Mouse (Mus musculus) hindbrain, embryonic 15.5 days (tissue): ENCODE measurements around the gene Arid1a. TPM values are rescaled to one million over a fixed set of nuclear protein-coding genes. Genes with fewer than 3 reads are reported as not detected.
A peak's percentile ranks its signal among the peaks of the same experiment; 100 is the strongest.

Experiments used
- ATAC-seq: fragments of 200-750 bp; cut with Nextera tagmentation; 2 replicates; pipeline ENCODE4 v1.8.0; 2017; ENCODE audit warnings: low read depth, moderate number of reproducible peaks, moderate TSS enrichment; ENCODE audit not compliant: low FRiP score
- H3K27ac ChIP-seq: fragments of 300-500 bp; sonication (generic); replicated peaks from 2 replicates; pipeline ENCODE4 v1.5.1; 2015; ENCODE audit warnings: mild to moderate bottlenecking, inconsistent platforms
- H3K27me3 ChIP-seq: fragments of 300-500 bp; sonication (generic); 2 replicates; pipeline ENCODE4 v1.6.1; 2015; ENCODE audit warnings: control low read depth, inconsistent platforms
- H3K36me3 ChIP-seq: fragments of 300-500 bp; sonication (generic); 2 replicates; pipeline ENCODE4 v1.6.1; 2015; ENCODE audit warnings: control low read depth, inconsistent platforms
- H3K4me1 ChIP-seq: fragments of 300-500 bp; sonication (generic); replicated peaks from 2 replicates; pipeline ENCODE4 v1.6.1; 2015; ENCODE audit warnings: control low read depth, inconsistent platforms
- H3K4me2 ChIP-seq: fragments of 300-500 bp; sonication (generic); 2 replicates; pipeline ENCODE4 v1.6.1; 2015; ENCODE audit warnings: moderate library complexity, mild to moderate bottlenecking, inconsistent platforms
- H3K4me3 ChIP-seq: fragments of 300-500 bp; sonication (generic); 2 replicates; pipeline ENCODE4 v1.5.1; 2015; ENCODE audit warnings: mild to moderate bottlenecking, inconsistent platforms
- H3K9ac ChIP-seq: fragments of 300-500 bp; sonication (generic); 2 replicates; pipeline ENCODE4 v1.6.1; 2015; ENCODE audit warnings: inconsistent platforms
- H3K9me3 ChIP-seq: fragments of 300-500 bp; sonication (generic); 2 replicates; pipeline ENCODE4 v1.6.1; 2016; ENCODE audit warnings: control low read depth, inconsistent platforms
- WGBS: fragments of 180-500 bp; shearing (Covaris S2); methylation state at CpG from one replicate; pipeline ENCODE4 v1.1.7; 2015; 5-methylcytosine and 5-hydroxymethylcytosine counted together
- polyA plus RNA-seq: library from polyadenylated mRNA; unstranded; fragments of >200 nt; fragmentation: Nextera tagmentation; extraction: Ambion mirVana; gene quantifications from 2 replicates; pipeline ENCODE4 v1.2.1, GENCODE M21; 2015

The Arid1a gene
- polyA plus RNA-seq, 1 experiment from 2014 or later: 30.0 TPM

- Histone ChIP-seq H3K36me3 (no peaks in the 10 kb centered on the region), H3K4me3 (peak within 1 kb of the TSS; percentile 68), H3K4me1 (peaks cover 68% of the 10 kb centered on the region), H3K27me3 (no peaks in the 10 kb centered on the region), H3K27ac (peak within 1 kb of the TSS; percentile 97), H3K4me2 (peak within 1 kb of the TSS; percentile 72), H3K9me3 (no peaks in the 10 kb centered on the region), H3K9ac (peak within 1 kb of the TSS; percentile 78)
- peak; percentile 91 for ATAC-seq
- WGBS: under 1% methylated on average over 72 of the region's 76 CpGs
Observed at GRCm38 (mm10) chr4:133671881-133672844, 84.4 kb downstream of the Arid1a start, which contains the start of gene Pigv. Gene Pigv (minus strand): TSS chr4:133672647.

- Histone ChIP-seq H3K9me3 (no peaks in the 10 kb centered on the region), H3K4me3 (peak overlapping the region; percentile 68), H3K4me2 (peak overlapping the region; percentile 72), H3K27me3 (no peaks in the 10 kb centered on the region), H3K4me1 (peaks cover 62% of the 10 kb centered on the region), H3K36me3 (no peaks in the 10 kb centered on the region), H3K27ac (peak overlapping the region; percentile 97), H3K9ac (peak overlapping the region; percentile 78)
- WGBS: 3% methylated on average over 13 of the region's 13 CpGs
- no peak for ATAC-seq
Observed at GRCm38 (mm10) chr4:133671184-133671880, 85.2 kb downstream of the Arid1a start.

- Histone ChIP-seq H3K27me3 (no peaks in the 10 kb centered on the region), H3K9me3 (no peaks in the 10 kb centered on the region), H3K9ac (no peak overlapping the region), H3K27ac (no peak overlapping the region), H3K4me1 (peaks cover 67% of the 10 kb centered on the region), H3K4me3 (no peak overlapping the region), H3K4me2 (no peak overlapping the region), H3K36me3 (no peaks in the 10 kb centered on the region)
- WGBS: 72% methylated on average over 6 of the region's 6 CpGs
- ATAC-seq: no peak
Observed at GRCm38 (mm10) chr4:133669652-133670210, 86.8 kb downstream of the Arid1a start.

- no peak for ATAC-seq
- Histone ChIP-seq H3K27me3 (no peaks in the 10 kb centered on the region), H3K27ac (no peak overlapping the region), H3K4me2 (no peak overlapping the region), H3K9ac (no peak overlapping the region), H3K9me3 (no peaks in the 10 kb centered on the region), H3K4me3 (no peak overlapping the region), H3K36me3 (no peaks in the 10 kb centered on the region), H3K4me1 (peaks cover 59% of the 10 kb centered on the region)
- WGBS: 49% methylated on average over 3 of the region's 3 CpGs
Observed at GRCm38 (mm10) chr4:133668537-133668936, 88.0 kb downstream of the Arid1a start.

- H3K27me3 ChIP-seq: no peaks in the 10 kb centered on the region
- 92% methylated on average over 6 of the region's 6 CpGs for WGBS
- no peak overlapping the region for H3K4me2 ChIP-seq
- ATAC-seq: no peak
- no peak overlapping the region for H3K4me3 ChIP-seq
- H3K4me1 ChIP-seq: peaks cover 48% of the 10 kb centered on the region
- no peak overlapping the region for H3K27ac ChIP-seq
- 0 out of 2 replicates have a peak, but pooled peaks cover 3% of the 10 kb centered on the region for H3K36me3 ChIP-seq
- H3K9me3 ChIP-seq: no peaks in the 10 kb centered on the region
- H3K9ac ChIP-seq: no peak overlapping the region
Observed at GRCm38 (mm10) chr4:133666199-133666598, 90.4 kb downstream of the Arid1a start.

GRCm38 (mm10) chr4:133665118-133665517, 91.5 kb downstream of the Arid1a start:
- H3K9me3 ChIP-seq: no peaks in the 10 kb centered on the region
- no peak overlapping the region; the same call in 1 of the 2 replicates for H3K9ac ChIP-seq
- no peaks in the 10 kb centered on the region for H3K27me3 ChIP-seq
- no peak overlapping the region for H3K4me3 ChIP-seq
- H3K4me2 ChIP-seq: peak overlapping the region; percentile 6; the same call in 1 of the 2 replicates
- H3K27ac ChIP-seq: peak overlapping the region; percentile 75
- peak; percentile 72 for ATAC-seq
- 0 out of 2 replicates have a peak, but pooled peaks cover 4% of the 10 kb centered on the region for H3K36me3 ChIP-seq
- 38% methylated on average over 11 of the region's 11 CpGs for WGBS
- H3K4me1 ChIP-seq: peaks cover 49% of the 10 kb centered on the region

- WGBS: 86% methylated on average over 8 of the region's 8 CpGs
- Histone ChIP-seq H3K9me3 (no peaks in the 10 kb centered on the region), H3K27me3 (no peaks in the 10 kb centered on the region), H3K36me3 (0 out of 2 replicates have a peak, but pooled peaks cover 4% of the 10 kb centered on the region), H3K4me3 (no peak overlapping the region), H3K9ac (no peak overlapping the region), H3K27ac (no peak overlapping the region), H3K4me2 (no peak overlapping the region), H3K4me1 (peaks cover 54% of the 10 kb centered on the region)
- ATAC-seq: no peak
Observed at GRCm38 (mm10) chr4:133662945-133663344, 93.6 kb downstream of the Arid1a start.

GRCm38 (mm10) chr4:133662421-133662820, 94.1 kb downstream of the Arid1a start:
- H3K9ac ChIP-seq: no peak overlapping the region
- H3K27ac ChIP-seq: no peak overlapping the region
- H3K36me3 ChIP-seq: 0 out of 2 replicates have a peak, but pooled peaks cover 4% of the 10 kb centered on the region
- H3K4me1 ChIP-seq: peaks cover 53% of the 10 kb centered on the region
- no peaks in the 10 kb centered on the region for H3K9me3 ChIP-seq
- 94% methylated on average over 8 of the region's 8 CpGs for WGBS
- ATAC-seq: no peak
- H3K27me3 ChIP-seq: no peaks in the 10 kb centered on the region
- H3K4me3 ChIP-seq: no peak overlapping the region
- no peak overlapping the region for H3K4me2 ChIP-seq

GRCm38 (mm10) chr4:133660193-133661155, 96.1 kb downstream of the Arid1a start:
- 0 out of 2 replicates have a peak, but pooled peaks cover 4% of the 10 kb centered on the region for H3K36me3 ChIP-seq
- no peaks in the 10 kb centered on the region for H3K27me3 ChIP-seq
- H3K4me2 ChIP-seq: peak overlapping the region; percentile 45
- peaks cover 44% of the 10 kb centered on the region for H3K4me1 ChIP-seq
- peak; percentile 87 for ATAC-seq
- no peak overlapping the region; the same call in 1 of the 2 replicates for H3K9ac ChIP-seq
- no peaks in the 10 kb centered on the region for H3K9me3 ChIP-seq
- peak overlapping the region; percentile 78 for H3K27ac ChIP-seq
- WGBS: 14% methylated on average over 10 of the region's 10 CpGs
- H3K4me3 ChIP-seq: no peak overlapping the region; the same call in 1 of the 2 replicates

- WGBS: 19% methylated on average over 15 of the region's 15 CpGs
- H3K4me3 ChIP-seq: no peak overlapping the region; the same call in 1 of the 2 replicates
Observed at GRCm38 (mm10) chr4:133659497-133660192, 96.9 kb downstream of the Arid1a start.

More at GRCm38 (mm10) chr4:133659497-133660192, 96.9 kb downstream of the Arid1a start:
- H3K36me3 ChIP-seq: 0 out of 2 replicates have a peak, but pooled peaks cover 4% of the 10 kb centered on the region
- ATAC-seq: no peak
- peaks cover 37% of the 10 kb centered on the region for H3K4me1 ChIP-seq
- H3K27ac ChIP-seq: peak overlapping the region; percentile 78
- no peaks in the 10 kb centered on the region for H3K9me3 ChIP-seq
- no peaks in the 10 kb centered on the region for H3K27me3 ChIP-seq
- H3K4me2 ChIP-seq: peak overlapping the region; percentile 45
- no peak overlapping the region; the same call in 1 of the 2 replicates for H3K9ac ChIP-seq
